Mouse (Mus musculus): ENCODE data around the gene Rictor.
"Not testable (repeated sequence)": the region's sequence is repeated elsewhere in the genome, so short reads cannot be mapped to it uniquely, and the experiment has no call there.

The Rictor gene

GRCm38 (mm10) chr15:6739180-6739579 is 31.0 kb downstream of the Rictor start:
- DNase-seq: no peak

GRCm38 (mm10) chr15:6742337-6743025 is 34.3 kb downstream of the Rictor start:
- DNase-seq: no peak

GRCm38 (mm10) chr15:6743723-6744122 is 35.5 kb downstream of the Rictor start:
- DNase-seq: no peak

DNA sequence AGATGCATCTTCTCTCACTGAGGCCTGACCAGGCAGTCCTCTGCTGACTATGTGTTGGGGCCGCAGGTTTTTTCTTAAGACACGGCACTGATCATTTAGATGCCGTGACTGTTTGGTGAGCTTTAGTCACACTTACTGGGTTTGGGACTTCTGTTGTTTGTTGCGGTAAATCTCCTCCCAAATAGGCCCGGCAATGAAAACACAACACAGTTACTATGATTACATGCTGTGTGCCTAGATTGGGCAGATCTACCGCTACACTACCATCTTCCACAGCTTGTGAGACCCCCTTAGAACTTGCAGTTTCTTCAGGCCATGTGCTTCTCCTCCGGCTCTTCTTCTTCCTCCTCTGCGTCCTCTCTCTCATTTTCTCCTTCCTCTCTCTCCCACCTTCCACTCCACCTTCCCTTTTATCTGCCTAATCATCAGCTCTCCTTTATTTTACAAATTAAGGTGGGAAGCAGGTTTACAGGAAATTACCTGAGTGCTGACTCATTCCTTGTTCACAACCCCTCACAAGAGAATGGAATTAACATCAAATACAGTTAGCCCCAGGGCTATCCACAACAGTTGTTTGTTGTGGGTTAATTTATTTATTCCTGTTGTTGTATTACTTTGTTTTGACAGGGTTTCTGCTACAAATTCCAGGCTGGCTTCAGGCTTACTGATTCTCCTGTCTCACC is 38.3 kb downstream of the Rictor start:
- DNase-seq: not testable (repeated sequence)

GRCm38 (mm10) chr15:6747001-6747400 is 38.8 kb downstream of the Rictor start:
- DNase-seq: no peak

DNA sequence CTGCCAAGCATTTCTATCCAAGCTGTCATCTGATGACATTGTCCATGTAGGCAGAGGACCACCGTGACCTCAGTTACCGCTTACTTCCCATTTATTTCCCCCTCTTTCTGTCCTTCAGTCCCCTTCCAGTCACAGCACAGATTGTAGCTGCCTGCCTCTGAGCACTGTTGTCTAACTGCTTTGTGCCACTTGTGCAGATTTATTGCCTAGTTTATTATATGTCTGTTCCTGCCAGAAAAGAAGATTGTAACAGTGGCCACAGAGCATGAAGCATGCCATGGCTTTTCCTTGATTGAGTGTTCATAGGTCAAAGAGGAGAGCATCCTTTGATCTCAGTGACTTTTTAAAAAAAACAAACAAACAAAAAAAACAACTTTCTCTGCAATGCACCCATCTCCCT is 46.2 kb downstream of the Rictor start:
- DNase-seq: no peak

GRCm38 (mm10) chr15:6772265-6772664 is 64.1 kb downstream of the Rictor start:
- no peak for DNase-seq

GRCm38 (mm10) chr15:6786212-6786611 is 78.0 kb downstream of the Rictor start:
- no peak for DNase-seq

DNA sequence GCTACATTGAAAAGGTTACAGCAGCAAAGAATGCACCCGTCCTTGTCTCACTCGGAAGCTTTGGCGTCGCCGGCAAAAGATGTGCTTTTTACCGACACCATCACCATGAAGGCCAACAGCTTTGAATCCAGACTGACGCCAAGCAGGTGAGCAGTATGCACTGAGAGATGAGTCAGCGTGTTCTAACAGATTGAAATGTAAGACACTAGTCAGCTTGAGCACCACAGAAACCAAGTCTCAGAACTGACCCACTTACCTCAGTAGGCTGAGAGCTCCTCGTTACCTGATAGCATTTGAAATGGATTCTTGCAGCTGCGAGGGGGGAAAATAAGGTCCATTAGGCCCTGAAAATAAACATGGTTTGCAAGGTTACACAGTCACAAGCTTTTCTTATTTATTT is 79.1 kb downstream of the Rictor start:
- DNase-seq: no peak

- no peak for DNase-seq
Observed at GRCm38 (mm10) chr15:6790011-6790410, 81.8 kb downstream of the Rictor start.

DNA sequence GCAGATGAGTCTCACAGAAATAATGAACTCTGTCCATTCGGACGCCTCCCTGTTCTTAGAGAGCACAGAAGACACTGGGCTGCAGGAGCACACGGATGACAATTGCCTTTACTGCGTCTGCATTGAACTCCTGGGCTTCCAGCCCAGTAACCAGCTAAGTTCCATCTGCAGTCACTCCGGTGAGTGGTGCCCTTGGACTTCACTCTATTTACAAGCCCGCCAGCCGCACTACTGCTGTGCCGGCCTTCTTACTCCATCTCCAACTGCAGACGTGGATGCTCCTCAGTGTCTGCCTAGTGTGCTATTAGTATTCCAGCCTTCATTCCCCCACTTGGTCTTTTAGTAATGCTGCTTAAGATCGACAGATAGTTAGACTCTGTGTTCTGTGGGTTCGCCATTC is 83.5 kb downstream of the Rictor start:
- no peak for DNase-seq

DNA sequence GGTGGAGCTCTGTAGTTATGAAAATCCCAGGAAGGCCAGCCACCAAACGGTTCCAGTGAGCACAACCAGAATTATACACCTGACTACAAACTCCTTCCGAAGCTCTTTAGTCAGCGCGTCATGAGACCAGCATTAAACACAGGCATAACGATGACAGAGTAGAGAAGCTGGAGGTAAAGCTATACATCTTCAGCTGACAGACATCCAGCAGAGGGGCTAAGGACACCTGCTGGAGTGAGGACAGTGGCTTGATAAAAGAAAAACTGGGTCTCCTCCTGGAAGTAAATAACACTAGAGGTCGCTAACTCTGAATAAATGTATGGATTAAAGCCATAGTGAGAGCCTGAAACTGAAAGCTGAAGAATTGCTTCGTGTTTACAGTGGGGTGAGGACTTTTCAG is 84.7 kb downstream of the Rictor start:
- DNase-seq: no peak

GRCm38 (mm10) chr15:6801212-6801611 is 93.0 kb downstream of the Rictor start:
- not testable (repeated sequence) for DNase-seq

GRCm38 (mm10) chr15:6815807-6816206 is 107.6 kb downstream of the Rictor start:
- DNase-seq: no peak

DNA sequence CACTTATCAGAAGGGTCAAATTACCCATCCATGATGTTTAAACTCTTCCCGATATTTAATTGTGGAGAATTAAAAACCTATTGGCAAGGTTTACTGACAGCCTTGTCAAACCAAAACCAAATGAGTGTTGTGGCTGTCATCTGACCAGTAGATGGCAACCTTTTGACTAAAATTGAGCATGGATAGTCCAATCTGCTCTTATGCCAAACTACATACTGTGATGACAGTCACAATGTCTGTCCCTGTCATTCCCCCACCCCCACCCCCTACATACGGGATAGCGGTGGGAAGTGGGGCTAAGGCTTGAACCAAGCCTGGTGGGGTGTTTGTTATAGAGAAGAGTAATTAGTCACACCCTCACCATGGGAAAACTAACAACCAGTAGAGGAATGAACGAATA is 132.0 kb downstream of the Rictor start:
- DNase-seq: no peak

DNA sequence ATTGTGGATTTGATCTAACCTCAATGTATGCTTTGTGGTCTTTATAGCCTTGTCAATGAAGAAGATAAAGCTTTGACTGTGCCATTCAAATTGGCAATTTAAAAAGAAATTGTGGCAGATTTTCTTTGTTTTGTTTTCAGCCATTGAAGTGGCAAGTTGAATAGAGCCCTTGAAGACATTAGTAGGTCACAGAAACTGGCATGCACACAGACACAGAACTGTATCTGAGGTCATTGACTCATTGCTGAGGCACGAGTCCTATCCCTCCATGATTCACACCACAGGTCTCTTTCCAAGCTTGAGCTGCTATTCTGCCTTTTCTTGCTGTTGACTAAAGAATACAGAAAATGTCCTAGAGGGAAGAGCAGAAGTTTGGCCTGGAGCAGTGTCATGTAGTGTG is 141.7 kb downstream of the Rictor start:
- DNase-seq: no peak

Measured in right cerebral cortex, postnatal 14 days (tissue).